Mouse (Mus musculus) cerebellum, postnatal 36 days (tissue): ENCODE measurements around the gene Gm44579.

Experiments used
- DNase-seq, 2 experiments: peaks; one replicate each; pipeline ENCODE4 v3.0.0; 2021 to 2022; ENCODE audit warnings: mixed read lengths in 2 of 2

Gene Gm44579

DNA sequence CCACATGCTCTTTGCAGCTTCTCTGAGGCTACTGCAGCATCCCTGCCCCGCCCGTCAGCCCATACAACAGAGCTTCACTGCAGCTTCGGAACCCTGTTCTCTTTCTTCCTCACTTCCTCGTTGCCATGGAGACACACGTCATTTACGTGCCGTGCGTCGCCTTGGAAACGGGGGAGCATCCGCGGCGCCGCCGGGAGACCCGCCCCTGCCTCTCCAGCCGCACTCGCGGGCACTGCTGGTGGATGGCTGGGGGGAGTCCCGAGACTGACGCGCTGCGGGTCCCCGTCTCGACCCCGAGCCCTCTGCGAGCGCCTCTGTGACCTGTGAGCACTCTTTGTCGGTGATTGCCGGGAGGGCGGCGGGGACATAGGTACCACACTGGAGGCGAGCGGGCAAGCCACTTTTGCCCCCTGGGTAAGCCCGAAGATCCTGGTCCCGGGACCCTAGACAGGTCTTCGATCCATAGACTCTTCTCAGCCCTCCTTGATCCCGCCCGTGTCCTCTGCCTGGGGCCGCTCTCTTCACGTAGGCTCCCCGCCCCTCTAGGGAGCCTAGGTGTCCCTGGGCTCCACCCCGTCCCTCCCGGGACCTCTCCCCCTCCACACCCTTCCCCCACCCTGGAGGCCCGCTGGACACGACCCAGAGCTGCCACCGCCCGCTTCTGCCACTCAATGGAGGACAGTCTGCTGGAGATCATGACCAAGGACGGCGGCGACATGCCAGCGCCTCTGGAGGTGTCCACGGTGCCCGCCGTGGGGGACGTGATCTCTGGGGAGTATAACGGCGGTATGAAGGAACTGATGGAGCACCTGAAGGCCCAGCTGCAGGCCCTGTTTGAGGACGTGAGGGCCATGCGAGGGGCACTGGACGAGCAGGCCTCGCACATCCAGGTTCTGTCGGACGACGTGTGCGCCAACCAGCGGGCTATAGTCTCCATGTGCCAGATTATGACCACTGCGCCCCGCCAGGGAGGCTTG is 52.8 kb downstream of the Gm44579 start:
- peak; percentile 85 to 86 for DNase-seq

- DNase-seq = peak in 1 of 2 experiments; percentile 24
Observed at GRCm38 (mm10) chr15:98166963-98167644, 53.7 kb downstream of the Gm44579 start, which contains the start of gene Ccdc184. Gene Ccdc184 (plus strand): TSS chr15:98167158.

- DNase-seq = no peak
Observed at GRCm38 (mm10) chr15:98165525-98165924, 55.3 kb downstream of the Gm44579 start, which contains the start of gene Asb8. Gene Asb8 (minus strand): TSS chr15:98165625.

- no peak for DNase-seq
Observed at GRCm38 (mm10) chr15:98162561-98162960, 58.2 kb downstream of the Gm44579 start.

GRCm38 (mm10) chr15:98161026-98161805 is 59.6 kb downstream of the Gm44579 start:
- DNase-seq = no peak

DNA sequence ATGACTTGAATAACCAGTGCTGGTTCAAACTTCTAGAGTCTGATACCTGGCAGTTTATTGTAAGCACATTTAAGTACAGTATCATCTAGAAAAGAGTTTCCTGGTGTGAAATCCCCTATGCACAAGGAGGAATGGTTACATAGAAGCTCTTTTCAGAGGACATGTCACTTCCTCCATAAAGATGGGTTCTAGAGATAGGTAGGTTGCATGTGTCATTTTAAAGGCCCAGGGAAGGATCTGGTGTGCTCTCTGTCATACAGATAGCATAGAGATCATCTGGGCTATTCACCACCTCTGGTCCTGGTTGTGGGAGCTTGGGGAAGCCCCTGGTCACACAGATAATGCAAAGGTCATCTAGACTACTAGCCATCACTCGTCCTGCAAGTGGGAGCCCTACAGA is 63.5 kb downstream of the Gm44579 start:
- DNase-seq = no peak

GRCm38 (mm10) chr15:98155944-98156343 is 64.8 kb downstream of the Gm44579 start:
- DNase-seq = no peak

DNA sequence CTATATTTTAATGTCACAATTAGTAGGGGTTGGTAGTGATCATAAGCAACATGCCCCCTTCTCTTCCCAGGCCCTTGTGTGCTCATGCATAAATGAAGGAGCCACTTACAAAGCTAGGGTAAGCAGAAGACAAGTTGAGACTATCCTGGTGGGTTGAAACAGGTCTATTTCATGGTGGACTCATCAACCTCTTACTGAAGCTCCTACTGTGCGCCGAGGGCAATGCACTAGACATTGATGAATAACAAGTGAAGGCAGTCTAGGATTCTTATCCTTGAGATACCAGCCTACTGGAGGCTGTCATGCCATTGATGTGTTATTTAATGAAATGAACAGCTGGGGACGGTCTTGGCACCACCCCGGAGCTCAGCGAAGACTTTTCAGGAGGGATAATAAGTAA is 65.5 kb downstream of the Gm44579 start:
- DNase-seq = no peak

GRCm38 (mm10) chr15:98154631-98155030 is 66.1 kb downstream of the Gm44579 start:
- DNase-seq = no peak

DNA sequence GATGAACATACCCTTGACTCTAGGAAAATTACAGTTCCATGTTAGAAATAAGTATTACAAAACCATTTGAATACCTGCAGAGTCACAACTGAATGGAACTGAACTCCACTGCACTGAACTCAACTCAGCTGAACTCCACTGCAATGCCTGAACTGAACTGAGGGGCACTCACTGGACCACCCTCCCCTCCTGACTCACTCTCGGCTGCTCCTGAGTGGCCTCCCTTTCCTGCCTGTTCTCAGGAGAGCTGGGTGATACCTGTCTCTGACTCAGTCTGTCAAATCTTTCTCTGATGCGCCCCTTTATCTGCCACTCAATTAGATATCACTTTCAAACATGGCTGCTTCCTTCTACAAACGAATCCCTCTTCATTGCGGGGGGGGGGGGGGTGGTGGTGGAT is 66.6 kb downstream of the Gm44579 start:
- no peak for DNase-seq

GRCm38 (mm10) chr15:98153625-98154024 is 67.2 kb downstream of the Gm44579 start:
- DNase-seq = no peak

- no peak for DNase-seq
Observed at GRCm38 (mm10) chr15:98152916-98153315, 67.9 kb downstream of the Gm44579 start.

DNA sequence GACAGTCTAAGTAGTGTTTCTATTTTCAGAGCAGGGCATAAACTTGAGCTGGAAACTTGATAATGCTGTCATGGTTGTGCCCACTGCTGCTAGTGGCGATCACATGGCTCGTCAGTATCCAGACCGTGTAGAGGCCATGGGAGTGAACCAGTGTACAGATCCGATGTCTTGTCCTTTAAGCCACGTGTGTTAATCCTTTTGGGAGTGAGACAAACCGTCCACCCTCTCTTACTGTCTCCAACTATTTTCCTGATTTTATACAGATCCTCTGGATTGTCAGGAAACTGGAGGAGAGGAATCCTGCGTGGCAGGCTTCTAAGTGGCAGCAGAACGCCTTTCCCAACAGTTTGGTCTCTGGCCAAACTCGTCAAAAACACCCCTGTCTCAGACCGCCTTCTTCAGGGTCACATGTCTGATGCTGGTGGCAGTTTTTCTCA is 71.6 kb downstream of the Gm44579 start:
- no peak for DNase-seq

DNA sequence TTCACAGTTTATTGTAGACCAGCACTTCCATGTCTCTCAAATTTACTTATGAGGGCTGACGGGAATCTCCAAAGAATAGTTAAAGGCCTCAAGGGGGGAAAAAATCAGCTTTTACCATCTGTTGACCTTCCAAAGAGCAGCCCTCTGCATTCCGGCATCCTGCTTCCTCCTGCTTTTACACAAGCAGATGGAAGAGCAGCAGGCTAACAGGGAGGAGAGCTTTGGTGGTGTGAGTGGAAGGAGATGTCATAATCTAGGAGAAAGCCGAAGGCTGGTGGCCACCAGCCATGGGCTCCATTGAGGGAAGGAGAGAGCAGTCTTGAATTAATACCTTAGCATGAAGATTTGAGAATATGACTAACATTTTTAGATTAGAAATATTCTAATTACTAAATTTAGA is 72.4 kb downstream of the Gm44579 start:
- peak; percentile 57 to 64 for DNase-seq

- DNase-seq = peak; percentile 91 to 94
Observed at GRCm38 (mm10) chr15:98145559-98146181, 75.1 kb downstream of the Gm44579 start.

- DNase-seq = no peak
Observed at GRCm38 (mm10) chr15:98144861-98145507, 75.8 kb downstream of the Gm44579 start.

GRCm38 (mm10) chr15:98142515-98142914 is 78.3 kb downstream of the Gm44579 start:
- no peak for DNase-seq

DNA sequence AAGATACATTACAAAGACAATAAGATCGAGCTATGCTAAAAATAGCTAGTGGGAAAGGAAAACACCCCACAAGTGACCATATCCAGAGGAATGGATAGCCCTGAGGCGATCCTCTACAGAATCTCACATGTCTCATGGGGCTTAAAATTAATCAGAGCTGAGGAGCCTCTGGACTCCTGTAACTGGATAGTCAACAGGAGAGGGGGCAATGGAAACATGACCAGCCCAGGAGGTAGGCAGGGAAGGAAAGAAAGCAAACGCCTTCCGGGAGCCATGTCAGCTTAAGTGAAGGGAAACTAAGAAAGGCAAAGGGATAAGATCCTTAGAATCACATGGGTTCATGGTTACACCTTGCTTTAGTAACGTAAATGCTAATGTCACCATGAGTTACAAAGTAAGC is 80.0 kb downstream of the Gm44579 start:
- DNase-seq = no peak

GRCm38 (mm10) chr15:98139763-98140162 is 81.0 kb downstream of the Gm44579 start:
- DNase-seq = no peak

- no peak for DNase-seq
Observed at GRCm38 (mm10) chr15:98136871-98137270, 83.9 kb downstream of the Gm44579 start.
